Mouse (Mus musculus): ENCODE measurements at regions not wholly inside any gene's neighbourhood (a gene's known extent, or its start where the extent isn't known, plus 50 kb on each side); places are given as distances from the start of the nearest gene placed in this dataset.

DNA sequence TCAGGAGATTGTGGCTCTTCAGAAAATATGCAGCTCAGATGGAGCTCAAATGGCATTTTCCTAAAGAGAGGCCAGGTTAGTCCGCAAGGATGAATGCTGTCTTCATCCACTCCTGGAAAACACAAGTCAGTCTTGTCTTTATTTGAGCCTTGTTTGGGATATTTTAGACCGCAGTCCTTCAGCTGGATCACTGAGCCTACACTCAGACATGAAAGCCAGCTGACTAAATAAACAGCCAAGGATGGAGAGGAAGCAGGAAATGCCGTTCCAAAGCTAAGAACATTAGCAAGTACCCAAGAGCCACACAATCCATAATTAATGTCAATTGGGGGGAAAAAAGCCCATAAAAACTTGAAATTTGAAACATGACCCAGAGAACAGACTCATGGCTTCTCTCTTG lies 584.8 kb downstream of the Zfp706 start:
- TF ChIP-seq CTCF (IDR thresholded peaks at IDR 0.05; ENCODE audit: low read depth) = no peak
- no peak for TF ChIP-seq EP300 (optimal IDR thresholded peaks at IDR 0.05)
